8 mouse cellular contexts compared by ENCODE assay signal in genomic region chr7:19491731-19492130, GRCm38 (mm10). TPM values are rescaled to one million over a fixed set of nuclear protein-coding genes. Genes with fewer than 3 reads are reported as not detected.
A peak's percentile ranks its signal among the peaks of the same experiment; 100 is the strongest.
DNase-seq lines count a peak whose midpoint lies in the region; ATAC-seq and TF ChIP-seq lines count a peak whose summit lies in the region.

No protein-coding gene starts in this region.

- peaks cover 85% of the 10 kb centered on the region for H3K27me3 ChIP-seq in E14TG2a.4 (ENCODE audit: insufficient read depth, low read length)
- peaks cover 44% of the 10 kb centered on the region for H3K27me3 ChIP-seq in heart, embryonic 14.5 days (ENCODE audit: control insufficient read depth, insufficient read depth, low read length)
- peaks cover 58% of the 10 kb centered on the region for H3K27me3 ChIP-seq in kidney, embryonic 15.5 days
- peaks cover 15% of the 10 kb centered on the region; the same call in 1 of the 2 replicates for H3K27me3 ChIP-seq in lung, postnatal 0 days (replicated peaks; ENCODE audit: insufficient read depth, low read length)

- peak; percentile 20; the same call in 1 of the 2 replicates for TF ChIP-seq EP300 in lung, postnatal 0 days (IDR thresholded peaks at IDR 0.05)

- H3K36me3 ChIP-seq in E14TG2a.4 (ENCODE audit: insufficient read depth, low read length) = no peaks in the 10 kb centered on the region
- H3K36me3 ChIP-seq in heart, embryonic 14.5 days (ENCODE audit: control insufficient read depth, insufficient read depth, low read length) = no peaks in the 10 kb centered on the region
- no peaks in the 10 kb centered on the region for H3K36me3 ChIP-seq in kidney, embryonic 15.5 days
- H3K36me3 ChIP-seq in lung, postnatal 0 days (ENCODE audit: insufficient read depth, low read length) = no peaks in the 10 kb centered on the region

- H3K4me3 ChIP-seq in E14TG2a.4 (replicated peaks; ENCODE audit: low read length) = peak overlapping the region; percentile 74
- peak overlapping the region; percentile 3 for H3K4me3 ChIP-seq in bone marrow, adult 2 months (replicated peaks; ENCODE audit: control insufficient read depth, low read depth, low read length)
- peak overlapping the region; percentile 14 to 16; a peak in 2 of 4 replicates for H3K4me3 ChIP-seq in heart, embryonic 14.5 days (ENCODE audit: control insufficient read depth in 1 of 2, insufficient read depth in 1 of 2, low read depth in 1 of 2, low read length in 2 of 2)
- H3K4me3 ChIP-seq in kidney, embryonic 15.5 days (replicated peaks) = peak overlapping the region; percentile 31
- no peak overlapping the region for H3K4me3 ChIP-seq in lung, postnatal 0 days (ENCODE audit: low read depth, low read length)

- WGBS in bone marrow, adult 2 months = 2% methylated on average over 26 of the region's 26 CpGs
- WGBS in heart, embryonic 14.5 days = 2% methylated on average over 26 of the region's 26 CpGs
- 3% methylated on average over 26 of the region's 26 CpGs for WGBS in kidney, embryonic 15.5 days
- 1% methylated on average over 24 of the region's 26 CpGs for WGBS in lung, postnatal 0 days

- H3K4me2 ChIP-seq in heart, embryonic 14.5 days (ENCODE audit: low read length) = peak overlapping the region; percentile 60
- H3K4me2 ChIP-seq in kidney, embryonic 15.5 days = peak overlapping the region; percentile 56
- H3K4me2 ChIP-seq in lung, postnatal 0 days (replicated peaks; ENCODE audit: low read depth, low read length) = peak overlapping the region; percentile 45

- H3K9me3 ChIP-seq in E14TG2a.4 (ENCODE audit: low read length) = 0 out of 2 replicates have a peak, but pooled peaks cover 3% of the 10 kb centered on the region
- H3K9me3 ChIP-seq in heart, embryonic 14.5 days (ENCODE audit: control insufficient read depth, low read length) = no peaks in the 10 kb centered on the region
- H3K9me3 ChIP-seq in kidney, embryonic 15.5 days (replicated peaks) = no peaks in the 10 kb centered on the region
- H3K9me3 ChIP-seq in lung, postnatal 0 days (ENCODE audit: low read length) = no peaks in the 10 kb centered on the region

- H3K4me1 ChIP-seq in E14TG2a.4 (replicated peaks; ENCODE audit: low read depth, low read length) = peaks cover 49% of the 10 kb centered on the region
- no peaks in the 10 kb centered on the region; the same call in 1 of the 2 replicates for H3K4me1 ChIP-seq in bone marrow, adult 2 months (ENCODE audit: control insufficient read depth, insufficient read depth, low read length)
- peaks cover 3 to 7% of the 10 kb centered on the region in 2 experiments; a peak in 2 of 4 replicates for H3K4me1 ChIP-seq in heart, embryonic 14.5 days (ENCODE audit: control insufficient read depth in 2 of 2, insufficient read depth in 2 of 2, low read length in 2 of 2)
- H3K4me1 ChIP-seq in kidney, embryonic 15.5 days = peaks cover 34% of the 10 kb centered on the region
- no peaks in the 10 kb centered on the region for H3K4me1 ChIP-seq in lung, postnatal 0 days (ENCODE audit: insufficient read depth, low read depth, low read length)

- peak overlapping the region; percentile 39; the same call in 1 of the 2 replicates for H3K27ac ChIP-seq in bone marrow, adult 2 months (ENCODE audit: control insufficient read depth, insufficient read depth, low read depth, low read length, poor library complexity)
- H3K27ac ChIP-seq in heart, embryonic 14.5 days (replicated peaks in 1 of 2; ENCODE audit: control insufficient read depth in 1 of 2, insufficient read depth in 1 of 2, low read depth in 2 of 2, low read length in 2 of 2) = no peak overlapping the region; a peak in 1 of 4 replicates
- H3K27ac ChIP-seq in kidney, embryonic 15.5 days = peak overlapping the region; percentile 71
- H3K27ac ChIP-seq in lung, postnatal 0 days (ENCODE audit: low read length) = 0 out of 2 replicates have a peak overlapping the region, but pooled peaks have one; percentile 43

- no peak for ATAC-seq in heart, embryonic 14.5 days (ENCODE audit: insufficient number of reproducible peaks, insufficient read depth, low FRiP score, low read depth)
- no peak for ATAC-seq in kidney, embryonic 15.5 days (replicated peaks; ENCODE audit: low FRiP score)
- peak; percentile 83 for ATAC-seq in lung, postnatal 0 days

- no peak; the same call in 1 of the 2 replicates for TF ChIP-seq POLR2A in bone marrow, adult 2 months (IDR thresholded peaks at IDR 0.05; ENCODE audit: borderline replicate concordance, control insufficient read depth, low read depth, low read length)

- H3K9ac ChIP-seq in heart, embryonic 14.5 days (ENCODE audit: low read length) = peak overlapping the region; percentile 51; the same call in 1 of the 2 replicates
- 0 out of 2 replicates have a peak overlapping the region, but pooled peaks have one; percentile 19 for H3K9ac ChIP-seq in kidney, embryonic 15.5 days
- no peak overlapping the region for H3K9ac ChIP-seq in lung, postnatal 0 days (replicated peaks; ENCODE audit: low read depth)

- no peak for TF ChIP-seq CTCF in E14TG2a.4 (conservative IDR thresholded peaks at IDR 0.05; ENCODE audit: low read length)
- TF ChIP-seq CTCF in bone marrow, adult 2 months (IDR thresholded peaks at IDR 0.05; ENCODE audit: control insufficient read depth, insufficient read depth, low read length) = no peak
- peak; percentile 66 for TF ChIP-seq CTCF in lung, postnatal 0 days (IDR thresholded peaks at IDR 0.05)

- DNase-seq in lung, postnatal 0 days (ENCODE audit: low spot score) = peak; percentile 72
- peak; percentile 32 for DNase-seq in retina, postnatal 7 days (ENCODE audit: low read depth, low spot score)
- no peak for DNase-seq in cerebellum, adult 11-12 months
- DNase-seq in layer of hippocampus, adult 9-10 months (ENCODE audit: low spot score) = no peak

RNA-seq across cellular contexts. Expression of gene Bloc1s3, which starts 16.4 kb away (rescaled TPM):
- 4.4 and 8.0 TPM in 2 replicates for polyA plus RNA-seq in bone marrow, adult 2 months (2011; ENCODE audit: insufficient read depth, insufficient read length, low replicate concordance, missing spikeins)
- polyA plus RNA-seq in heart, embryonic 14.5 days (2014; fragmentation: Nextera tagmentation; extraction: Ambion mirVana) = 1.4 and 1.7 TPM in 2 replicates
- 2.3 and 2.6 TPM in 2 replicates for polyA plus RNA-seq in kidney, embryonic 15.5 days (2015; fragmentation: Nextera tagmentation; extraction: Ambion mirVana)
- polyA plus RNA-seq in lung, postnatal 0 days (2015; fragmentation: Nextera tagmentation; extraction: Ambion mirVana) = 2.6 and 3.0 TPM in 2 replicates

RNA-seq across cellular contexts. Expression of gene Trappc6a, which starts 16.5 kb away (rescaled TPM):
- polyA plus RNA-seq in bone marrow, adult 2 months (2011; ENCODE audit: insufficient read depth, insufficient read length, low replicate concordance, missing spikeins) = 12.4 and 12.7 TPM in 2 replicates
- 87.3 and 92.9 TPM in 2 replicates for polyA plus RNA-seq in heart, embryonic 14.5 days (2014; fragmentation: Nextera tagmentation; extraction: Ambion mirVana)
- polyA plus RNA-seq in kidney, embryonic 15.5 days (2015; fragmentation: Nextera tagmentation; extraction: Ambion mirVana) = 76.2 and 81.2 TPM in 2 replicates
- 85.5 and 91.9 TPM in 2 replicates for polyA plus RNA-seq in lung, postnatal 0 days (2015; fragmentation: Nextera tagmentation; extraction: Ambion mirVana)

RNA-seq across cellular contexts. Expression of gene Nkpd1, which starts 25.9 kb away (rescaled TPM):
- not detected in 2 replicates for polyA plus RNA-seq in bone marrow, adult 2 months (2011; ENCODE audit: insufficient read depth, insufficient read length, low replicate concordance, missing spikeins)
- not detected in 2 replicates for polyA plus RNA-seq in heart, embryonic 14.5 days (2014; fragmentation: Nextera tagmentation; extraction: Ambion mirVana)
- polyA plus RNA-seq in kidney, embryonic 15.5 days (2015; fragmentation: Nextera tagmentation; extraction: Ambion mirVana) = 0.10 and 0.15 TPM in 2 replicates
- 0.05 and 0.15 TPM in 2 replicates for polyA plus RNA-seq in lung, postnatal 0 days (2015; fragmentation: Nextera tagmentation; extraction: Ambion mirVana)

RNA-seq across cellular contexts. Expression of gene Exoc3l2, which starts 28.6 kb away (rescaled TPM):
- 4.2 and 10.3 TPM in 2 replicates for polyA plus RNA-seq in bone marrow, adult 2 months (2011; ENCODE audit: insufficient read depth, insufficient read length, low replicate concordance, missing spikeins)
- 1.3 and 1.8 TPM in 2 replicates for polyA plus RNA-seq in heart, embryonic 14.5 days (2014; fragmentation: Nextera tagmentation; extraction: Ambion mirVana)
- 3.0 TPM in 2 replicates for polyA plus RNA-seq in kidney, embryonic 15.5 days (2015; fragmentation: Nextera tagmentation; extraction: Ambion mirVana)
- polyA plus RNA-seq in lung, postnatal 0 days (2015; fragmentation: Nextera tagmentation; extraction: Ambion mirVana) = 1.1 and 1.4 TPM in 2 replicates

RNA-seq across cellular contexts. Expression of gene Mark4, which starts 33.1 kb away (rescaled TPM):
- polyA plus RNA-seq in bone marrow, adult 2 months (2011; ENCODE audit: insufficient read depth, insufficient read length, low replicate concordance, missing spikeins) = 10.1 and 14.6 TPM in 2 replicates
- 9.3 and 10.5 TPM in 2 replicates for polyA plus RNA-seq in heart, embryonic 14.5 days (2014; fragmentation: Nextera tagmentation; extraction: Ambion mirVana)
- 6.6 and 9.4 TPM in 2 replicates for polyA plus RNA-seq in kidney, embryonic 15.5 days (2015; fragmentation: Nextera tagmentation; extraction: Ambion mirVana)
- polyA plus RNA-seq in lung, postnatal 0 days (2015; fragmentation: Nextera tagmentation; extraction: Ambion mirVana) = 7.4 and 7.9 TPM in 2 replicates

Comparison
In these comparisons a context has a peak if more than half of its experiments do, and no peak if none do; other contexts are left out.
1. H3K27ac ChIP-seq: peak in bone marrow, adult 2 months (single experiment), kidney, embryonic 15.5 days (single experiment) and lung, postnatal 0 days (single experiment); none in heart, embryonic 14.5 days (0 of 2).
2. DNase-seq: peak in lung, postnatal 0 days (single experiment) and retina, postnatal 7 days (single experiment); none in cerebellum, adult 11-12 months (single experiment) and layer of hippocampus, adult 9-10 months (single experiment).
3. Peak in every context shown above with its lines, with median percentiles within 50 percentile points of each other: H3K4me2 ChIP-seq.